Mouse (Mus musculus): Measurements from ENCODE around the gene Prr15l. TPM values are rescaled to one million over a fixed set of nuclear protein-coding genes. Genes with fewer than 3 reads are reported as not detected.

Prr15l gene
- polyA plus RNA-seq (2012; ENCODE audit: low replicate concordance), result not detected in 2 replicates

GRCm38 (mm10) chr11:96928088-96928487, at the start of gene Prr15l:
Gene Prr15l (plus strand): TSS chr11:96928104.

GRCm38 (mm10) chr11:96916044-96916884, 11.6 kb upstream of the Prr15l start, which contains the start of gene Cdk5rap3:
Gene Cdk5rap3 (minus strand): TSS chr11:96916496.

GRCm38 (mm10) chr11:96943746-96944304, 15.9 kb downstream of the Prr15l start, which contains the start of gene Pnpo:
Gene Pnpo (minus strand): TSS chr11:96943986.

GRCm38 (mm10) chr11:96982859-96983258, 55.0 kb downstream of the Prr15l start, which contains the start of gene Sp2:
Gene Sp2 (minus strand): TSS chr11:96982959.

Other genes with a start within 250 kb of the Prr15l start
- 9.8 and 15.4 TPM in 2 replicates for gene Snx11, start 150.5 kb upstream of the Prr15l start, polyA plus RNA-seq (2012; ENCODE audit: low replicate concordance)
- 40.4 and 54.9 TPM in 2 replicates for gene Cbx1, start 139.0 kb upstream of the Prr15l start, polyA plus RNA-seq (2012; ENCODE audit: low replicate concordance)
- 34.4 and 107 TPM in 2 replicates for gene Nfe2l1, start 98.1 kb upstream of the Prr15l start, polyA plus RNA-seq (2012; ENCODE audit: low replicate concordance)
- 2.1 and 3.9 TPM in 2 replicates for gene Copz2, start 78.2 kb upstream of the Prr15l start, polyA plus RNA-seq (2012; ENCODE audit: low replicate concordance)
- 12.3 and 25.9 TPM in 2 replicates for gene Cdk5rap3, start 11.6 kb upstream of the Prr15l start, polyA plus RNA-seq (2012; ENCODE audit: low replicate concordance)
- 13.1 and 20.4 TPM in 2 replicates for gene Pnpo, start 15.9 kb downstream of the Prr15l start, polyA plus RNA-seq (2012; ENCODE audit: low replicate concordance)
- 90.0 and 123 TPM in 2 replicates for gene Sp2, start 54.9 kb downstream of the Prr15l start, polyA plus RNA-seq (2012; ENCODE audit: low replicate concordance)
- 0.51 and 0.55 TPM in 2 replicates for gene Sp6, start 85.3 kb downstream of the Prr15l start, polyA plus RNA-seq (2012; ENCODE audit: low replicate concordance)
- 15.1 and 19.3 TPM in 2 replicates for gene Scrn2, start 101.8 kb downstream of the Prr15l start, polyA plus RNA-seq (2012; ENCODE audit: low replicate concordance)
- gene Lrrc46, start 113.3 kb downstream of the Prr15l start, polyA plus RNA-seq (2012; ENCODE audit: low replicate concordance), result 0.13 TPM in 1 of 2 replicates, not detected in the other
- gene Mrpl10, start 113.5 kb downstream of the Prr15l start, polyA plus RNA-seq (2012; ENCODE audit: low replicate concordance), result 29.9 and 38.4 TPM in 2 replicates
- gene Osbpl7, start 122.5 kb downstream of the Prr15l start, polyA plus RNA-seq (2012; ENCODE audit: low replicate concordance), result 8.0 and 21.9 TPM in 2 replicates
- 4.4 and 13.3 TPM in 2 replicates for gene Tbx21, start 187.2 kb downstream of the Prr15l start, polyA plus RNA-seq (2012; ENCODE audit: low replicate concordance)
- gene Tbkbp1, start 223.4 kb downstream of the Prr15l start, polyA plus RNA-seq (2012; ENCODE audit: low replicate concordance), result 13.8 and 20.3 TPM in 2 replicates